Mouse (Mus musculus): ENCODE measurements at regions not wholly inside any gene's neighbourhood (a gene's known extent, or its start where the extent isn't known, plus 50 kb on each side); places are given as distances from the start of the nearest gene placed in this dataset.
A peak's percentile ranks its signal among the peaks of the same experiment; 100 is the strongest.

GRCm38 (mm10) chr7:113052952-113053351 lies 99.2 kb downstream of the Rassf10 start:
- Histone ChIP-seq H3K4me2 (replicated peaks; ENCODE audit: low read depth, low read length) (no peak overlapping the region), H3K4me3 (ENCODE audit: low read depth, low read length) (no peak overlapping the region), H3K9me3 (ENCODE audit: control insufficient read depth, low read depth, low read length) (no peaks in the 10 kb centered on the region), H3K36me3 (ENCODE audit: control insufficient read depth, insufficient read depth, low read length) (no peaks in the 10 kb centered on the region), H3K27ac (ENCODE audit: low read length) (no peak overlapping the region), H3K9ac (replicated peaks; ENCODE audit: low read depth, low read length) (no peak overlapping the region), H3K4me1 (ENCODE audit: control insufficient read depth, insufficient read depth, low read length) (no peaks in the 10 kb centered on the region), H3K27me3 (ENCODE audit: control insufficient read depth, insufficient read depth, low read length) (no peaks in the 10 kb centered on the region)
- ATAC-seq (ENCODE audit: insufficient number of reproducible peaks, insufficient read depth, low FRiP score, low read depth): no peak
- WGBS: 47% methylated on average over 1 of the region's 1 CpGs

GRCm38 (mm10) chr7:113056421-113056820 lies 102.7 kb downstream of the Rassf10 start:
- Histone ChIP-seq H3K27me3 (ENCODE audit: control insufficient read depth, insufficient read depth, low read length) (no peaks in the 10 kb centered on the region), H3K9me3 (ENCODE audit: control insufficient read depth, low read depth, low read length) (no peaks in the 10 kb centered on the region), H3K9ac (replicated peaks; ENCODE audit: low read depth, low read length) (no peak overlapping the region), H3K27ac (ENCODE audit: low read length) (no peak overlapping the region), H3K4me2 (replicated peaks; ENCODE audit: low read depth, low read length) (no peak overlapping the region), H3K4me3 (ENCODE audit: low read depth, low read length) (no peak overlapping the region), H3K4me1 (ENCODE audit: control insufficient read depth, insufficient read depth, low read length) (peaks cover 25% of the 10 kb centered on the region), H3K36me3 (ENCODE audit: control insufficient read depth, insufficient read depth, low read length) (no peaks in the 10 kb centered on the region)
- 69% methylated on average over 2 of the region's 2 CpGs for WGBS
- no peak for ATAC-seq (ENCODE audit: insufficient number of reproducible peaks, insufficient read depth, low FRiP score, low read depth)

GRCm38 (mm10) chr7:113059211-113059966 lies 105.6 kb downstream of the Rassf10 start:
- no peaks in the 10 kb centered on the region for H3K9me3 ChIP-seq (ENCODE audit: control insufficient read depth, low read depth, low read length)
- no peaks in the 10 kb centered on the region for H3K36me3 ChIP-seq (ENCODE audit: control insufficient read depth, insufficient read depth, low read length)
- H3K4me2 ChIP-seq (replicated peaks; ENCODE audit: low read depth, low read length): no peak overlapping the region
- H3K27me3 ChIP-seq (ENCODE audit: control insufficient read depth, insufficient read depth, low read length): no peaks in the 10 kb centered on the region
- no peak overlapping the region for H3K9ac ChIP-seq (replicated peaks; ENCODE audit: low read depth, low read length)
- peaks cover 25% of the 10 kb centered on the region for H3K4me1 ChIP-seq (ENCODE audit: control insufficient read depth, insufficient read depth, low read length)
- H3K27ac ChIP-seq (ENCODE audit: low read length): peak overlapping the region; percentile 30; the same call in 1 of the 2 replicates
- no peak overlapping the region for H3K4me3 ChIP-seq (ENCODE audit: low read depth, low read length)
- 14% methylated on average over 12 of the region's 12 CpGs for WGBS
- peak; percentile 51 for ATAC-seq (ENCODE audit: insufficient number of reproducible peaks, insufficient read depth, low FRiP score, low read depth)

GRCm38 (mm10) chr7:113059967-113060284 lies 106.2 kb downstream of the Rassf10 start:
- H3K36me3 ChIP-seq (ENCODE audit: control insufficient read depth, insufficient read depth, low read length): no peaks in the 10 kb centered on the region
- H3K9me3 ChIP-seq (ENCODE audit: control insufficient read depth, low read depth, low read length): no peaks in the 10 kb centered on the region
- H3K4me3 ChIP-seq (ENCODE audit: low read depth, low read length): no peak overlapping the region
- H3K27ac ChIP-seq (ENCODE audit: low read length): peak overlapping the region; percentile 30; the same call in 1 of the 2 replicates
- WGBS: 24% methylated on average over 5 of the region's 5 CpGs
- no peak for ATAC-seq (ENCODE audit: insufficient number of reproducible peaks, insufficient read depth, low FRiP score, low read depth)
- no peak overlapping the region for H3K9ac ChIP-seq (replicated peaks; ENCODE audit: low read depth, low read length)
- H3K4me2 ChIP-seq (replicated peaks; ENCODE audit: low read depth, low read length): no peak overlapping the region
- no peaks in the 10 kb centered on the region for H3K27me3 ChIP-seq (ENCODE audit: control insufficient read depth, insufficient read depth, low read length)
- peaks cover 25% of the 10 kb centered on the region for H3K4me1 ChIP-seq (ENCODE audit: control insufficient read depth, insufficient read depth, low read length)

GRCm38 (mm10) chr7:113060991-113061390 lies 107.2 kb downstream of the Rassf10 start:
- H3K27me3 ChIP-seq (ENCODE audit: control insufficient read depth, insufficient read depth, low read length): no peaks in the 10 kb centered on the region
- ATAC-seq (ENCODE audit: insufficient number of reproducible peaks, insufficient read depth, low FRiP score, low read depth): no peak
- no peak overlapping the region for H3K9ac ChIP-seq (replicated peaks; ENCODE audit: low read depth, low read length)
- no peak overlapping the region for H3K4me2 ChIP-seq (replicated peaks; ENCODE audit: low read depth, low read length)
- no peaks in the 10 kb centered on the region for H3K36me3 ChIP-seq (ENCODE audit: control insufficient read depth, insufficient read depth, low read length)
- peaks cover 25% of the 10 kb centered on the region for H3K4me1 ChIP-seq (ENCODE audit: control insufficient read depth, insufficient read depth, low read length)
- no peaks in the 10 kb centered on the region for H3K9me3 ChIP-seq (ENCODE audit: control insufficient read depth, low read depth, low read length)
- no peak overlapping the region for H3K27ac ChIP-seq (ENCODE audit: low read length)
- 67% methylated on average over 7 of the region's 7 CpGs for WGBS
- no peak overlapping the region for H3K4me3 ChIP-seq (ENCODE audit: low read depth, low read length)

- ATAC-seq (ENCODE audit: insufficient number of reproducible peaks, insufficient read depth, low FRiP score, low read depth): no peak
- H3K36me3 ChIP-seq (ENCODE audit: control insufficient read depth, insufficient read depth, low read length): no peaks in the 10 kb centered on the region
- 71% methylated on average over 12 of the region's 12 CpGs for WGBS
- no peaks in the 10 kb centered on the region for H3K4me1 ChIP-seq (ENCODE audit: control insufficient read depth, insufficient read depth, low read length)
- H3K27ac ChIP-seq (ENCODE audit: low read length): no peak overlapping the region
- no peak overlapping the region for H3K4me3 ChIP-seq (ENCODE audit: low read depth, low read length)
- H3K9ac ChIP-seq (replicated peaks; ENCODE audit: low read depth, low read length): no peak overlapping the region
- H3K4me2 ChIP-seq (replicated peaks; ENCODE audit: low read depth, low read length): no peak overlapping the region
- H3K27me3 ChIP-seq (ENCODE audit: control insufficient read depth, insufficient read depth, low read length): no peaks in the 10 kb centered on the region
- H3K9me3 ChIP-seq (ENCODE audit: control insufficient read depth, low read depth, low read length): no peaks in the 10 kb centered on the region
These were observed 112.8 kb downstream of the Rassf10 start for GRCm38 (mm10) chr7:113066536-113066935.

- H3K9ac ChIP-seq (replicated peaks; ENCODE audit: low read depth, low read length): no peak overlapping the region
- WGBS: 92% methylated on average over 6 of the region's 6 CpGs
- no peaks in the 10 kb centered on the region for H3K9me3 ChIP-seq (ENCODE audit: control insufficient read depth, low read depth, low read length)
- H3K27ac ChIP-seq (ENCODE audit: low read length): no peak overlapping the region
- no peak overlapping the region for H3K4me3 ChIP-seq (ENCODE audit: low read depth, low read length)
- no peaks in the 10 kb centered on the region for H3K4me1 ChIP-seq (ENCODE audit: control insufficient read depth, insufficient read depth, low read length)
- no peak overlapping the region for H3K4me2 ChIP-seq (replicated peaks; ENCODE audit: low read depth, low read length)
- H3K27me3 ChIP-seq (ENCODE audit: control insufficient read depth, insufficient read depth, low read length): no peaks in the 10 kb centered on the region
- ATAC-seq (ENCODE audit: insufficient number of reproducible peaks, insufficient read depth, low FRiP score, low read depth): no peak
- no peaks in the 10 kb centered on the region for H3K36me3 ChIP-seq (ENCODE audit: control insufficient read depth, insufficient read depth, low read length)
These were observed 114.5 kb downstream of the Rassf10 start for GRCm38 (mm10) chr7:113068296-113068695.

- H3K9ac ChIP-seq (replicated peaks; ENCODE audit: low read depth, low read length): no peak overlapping the region
- H3K27ac ChIP-seq (ENCODE audit: low read length): no peak overlapping the region
- H3K36me3 ChIP-seq (ENCODE audit: control insufficient read depth, insufficient read depth, low read length): no peaks in the 10 kb centered on the region
- no peaks in the 10 kb centered on the region for H3K4me1 ChIP-seq (ENCODE audit: control insufficient read depth, insufficient read depth, low read length)
- H3K4me3 ChIP-seq (ENCODE audit: low read depth, low read length): no peak overlapping the region
- H3K9me3 ChIP-seq (ENCODE audit: control insufficient read depth, low read depth, low read length): no peaks in the 10 kb centered on the region
- WGBS: 56% methylated on average over 4 of the region's 4 CpGs
- no peaks in the 10 kb centered on the region for H3K27me3 ChIP-seq (ENCODE audit: control insufficient read depth, insufficient read depth, low read length)
- no peak for ATAC-seq (ENCODE audit: insufficient number of reproducible peaks, insufficient read depth, low FRiP score, low read depth)
- no peak overlapping the region for H3K4me2 ChIP-seq (replicated peaks; ENCODE audit: low read depth, low read length)
These were observed 115.7 kb downstream of the Rassf10 start for GRCm38 (mm10) chr7:113069336-113069924.

- no peaks in the 10 kb centered on the region for H3K4me1 ChIP-seq (ENCODE audit: control insufficient read depth, insufficient read depth, low read length)
- H3K27me3 ChIP-seq (ENCODE audit: control insufficient read depth, insufficient read depth, low read length): no peaks in the 10 kb centered on the region
- WGBS: 64% methylated on average over 1 of the region's 1 CpGs
- no peak overlapping the region for H3K27ac ChIP-seq (ENCODE audit: low read length)
- no peak for ATAC-seq (ENCODE audit: insufficient number of reproducible peaks, insufficient read depth, low FRiP score, low read depth)
- H3K9ac ChIP-seq (replicated peaks; ENCODE audit: low read depth, low read length): no peak overlapping the region
- H3K4me3 ChIP-seq (ENCODE audit: low read depth, low read length): no peak overlapping the region
- H3K4me2 ChIP-seq (replicated peaks; ENCODE audit: low read depth, low read length): no peak overlapping the region
- no peaks in the 10 kb centered on the region for H3K9me3 ChIP-seq (ENCODE audit: control insufficient read depth, low read depth, low read length)
- H3K36me3 ChIP-seq (ENCODE audit: control insufficient read depth, insufficient read depth, low read length): no peaks in the 10 kb centered on the region
These were observed 117.7 kb downstream of the Rassf10 start for GRCm38 (mm10) chr7:113071418-113071817.

Measured in stomach, embryonic 14.5 days (tissue).